Mouse (Mus musculus): ENCODE data around the gene Abcb10. TPM values are rescaled to one million over a fixed set of nuclear protein-coding genes. Genes with fewer than 3 reads are reported as not detected.

Abcb10 gene
- polyA plus RNA-seq, 1 experiment from 2014 or later, result 11.1 TPM

DNA sequence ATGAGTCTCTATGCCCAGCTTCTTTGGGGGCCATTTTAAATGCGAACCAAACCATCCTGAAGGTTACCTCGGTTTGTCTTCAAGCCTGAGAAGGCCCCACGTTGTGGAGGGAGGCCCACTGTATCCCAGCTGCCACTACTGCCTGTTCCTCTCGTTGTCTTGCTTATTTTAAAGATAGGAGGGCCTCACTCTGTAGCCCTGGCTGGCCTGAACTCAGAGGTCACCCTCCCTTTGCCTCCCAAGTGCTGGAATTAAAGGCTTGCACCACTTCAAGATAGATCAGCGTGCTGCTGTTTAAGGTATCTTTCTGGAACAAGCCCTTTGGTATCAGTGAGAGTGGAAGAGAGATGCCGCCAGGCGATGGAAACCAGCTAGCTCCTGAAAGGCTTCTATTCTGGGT, 6.2 kb upstream of the Abcb10 start:
- Histone ChIP-seq H3K9me3 (replicated peaks; ENCODE audit: control insufficient read depth, low read length) (no peaks in the 10 kb centered on the region), H3K4me2 (ENCODE audit: low read length) (no peak overlapping the region), H3K4me1 (ENCODE audit: control insufficient read depth, insufficient read depth, low read length) (no peaks in the 10 kb centered on the region), H3K4me3 (ENCODE audit: low read depth, low read length) (no peak overlapping the region), H3K27ac (ENCODE audit: low read depth, low read length) (no peak overlapping the region), H3K27me3 (replicated peaks; ENCODE audit: control insufficient read depth, insufficient read depth, low read length) (no peaks in the 10 kb centered on the region), H3K36me3 (ENCODE audit: control insufficient read depth, insufficient read depth, low read length) (no peaks in the 10 kb centered on the region), H3K9ac (ENCODE audit: low read length) (no peak overlapping the region)
- DNase-seq (ENCODE audit: low spot score) (no peak), ATAC-seq (no peak)
- 84% methylated on average over 7 of the region's 7 CpGs for WGBS

DNA sequence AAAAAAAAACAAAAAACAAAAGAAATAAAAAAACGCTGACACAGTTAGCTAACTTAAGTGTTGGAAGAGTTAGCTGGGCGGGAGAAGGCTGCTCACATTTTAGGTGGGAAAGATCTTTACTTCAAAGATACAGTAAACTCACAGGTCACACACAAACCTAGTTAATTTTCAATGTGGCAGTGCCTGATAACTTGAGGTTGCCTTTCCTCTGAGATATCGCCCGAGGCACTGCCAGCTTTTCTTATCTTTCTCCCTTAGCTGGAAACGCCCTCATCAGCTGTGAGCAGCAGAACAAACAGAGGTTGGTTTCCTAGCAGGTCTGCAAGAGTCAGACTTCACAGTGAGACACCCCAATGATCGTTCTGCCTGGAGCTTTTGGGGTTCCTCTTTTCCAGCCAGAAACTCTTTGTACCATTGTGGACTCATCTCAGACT, 5.7 kb upstream of the Abcb10 start:
- 81% methylated on average over 6 of the region's 6 CpGs for WGBS
- ATAC-seq, result no peak

DNA sequence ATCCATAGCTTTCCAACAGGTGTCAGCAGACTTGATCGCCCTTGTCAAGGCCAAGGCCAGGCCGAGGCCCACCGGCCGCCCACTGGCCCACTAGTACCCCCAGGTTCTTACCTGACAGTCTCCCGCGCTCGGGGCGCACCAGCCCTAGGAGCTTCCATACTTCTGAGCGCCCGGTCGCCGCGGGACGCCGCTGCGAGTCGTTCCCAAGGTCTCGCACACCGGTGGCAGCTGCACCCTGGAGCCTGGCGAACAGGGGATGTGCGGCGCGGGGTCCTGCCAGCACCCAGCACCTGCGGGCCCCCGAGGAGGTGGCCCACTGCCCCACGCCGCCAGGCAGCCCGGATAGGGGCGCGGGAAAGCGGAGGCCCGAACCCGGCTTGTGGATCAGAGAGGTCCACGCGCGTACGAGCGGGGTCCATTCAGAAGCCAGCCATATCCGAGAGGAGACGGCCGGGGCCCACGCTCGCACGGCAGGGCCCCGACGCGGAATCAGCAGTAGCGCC, 580 bp downstream of the Abcb10 start:
- under 1% methylated on average over 48 of the region's 48 CpGs for WGBS
- Histone ChIP-seq H3K9me3 (replicated peaks; ENCODE audit: control insufficient read depth, low read length) (no peaks in the 10 kb centered on the region), H3K27me3 (replicated peaks; ENCODE audit: control insufficient read depth, insufficient read depth, low read length) (no peaks in the 10 kb centered on the region), H3K9ac (ENCODE audit: low read length) (peak overlapping the region; percentile 83), H3K4me1 (ENCODE audit: control insufficient read depth, insufficient read depth, low read length) (peaks cover 10% of the 10 kb centered on the region), H3K4me3 (ENCODE audit: low read depth, low read length) (peak overlapping the region; percentile 60), H3K36me3 (ENCODE audit: control insufficient read depth, insufficient read depth, low read length) (no peaks in the 10 kb centered on the region), H3K4me2 (ENCODE audit: low read length) (peak overlapping the region; percentile 94), H3K27ac (ENCODE audit: low read depth, low read length) (0 out of 2 replicates have a peak overlapping the region, but pooled peaks have one; percentile 44)
- DNase-seq (ENCODE audit: low spot score) (no peak), ATAC-seq (peak; percentile 61)

More for the DNA sequence above, 5.7 kb upstream of the Abcb10 start:
- no peak overlapping the region for H3K9ac ChIP-seq (ENCODE audit: low read length)
- H3K27me3 ChIP-seq (replicated peaks; ENCODE audit: control insufficient read depth, insufficient read depth, low read length), result no peaks in the 10 kb centered on the region
- no peak overlapping the region for H3K27ac ChIP-seq (ENCODE audit: low read depth, low read length)
- no peaks in the 10 kb centered on the region for H3K36me3 ChIP-seq (ENCODE audit: control insufficient read depth, insufficient read depth, low read length)
- no peak overlapping the region for H3K4me2 ChIP-seq (ENCODE audit: low read length)
- no peak for DNase-seq (ENCODE audit: low spot score)
- H3K4me1 ChIP-seq (ENCODE audit: control insufficient read depth, insufficient read depth, low read length), result no peaks in the 10 kb centered on the region
- H3K4me3 ChIP-seq (ENCODE audit: low read depth, low read length), result no peak overlapping the region
- H3K9me3 ChIP-seq (replicated peaks; ENCODE audit: control insufficient read depth, low read length), result no peaks in the 10 kb centered on the region

DNA sequence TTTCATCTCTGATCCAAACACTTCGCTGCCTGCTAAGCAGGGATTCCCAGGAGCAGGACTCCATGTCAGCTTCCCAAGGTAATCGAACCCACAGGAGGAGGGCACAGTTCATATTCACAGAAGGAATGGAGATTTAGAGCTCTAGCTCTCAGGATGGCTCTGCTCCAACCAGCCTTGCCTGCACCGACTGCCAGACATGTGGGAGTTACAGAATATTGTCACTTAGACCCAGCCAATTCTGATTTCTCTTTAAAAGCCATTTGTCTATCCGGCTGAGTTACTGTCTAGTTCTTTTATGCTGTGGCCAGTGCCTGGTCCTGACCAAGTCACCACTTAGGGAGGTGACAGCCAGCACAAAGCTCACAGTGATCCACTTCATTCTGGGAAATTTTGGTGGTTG, 1.2 kb downstream of the Abcb10 start:
- DNase-seq (ENCODE audit: low spot score), result peak; percentile 46
- H3K9me3 ChIP-seq (replicated peaks; ENCODE audit: control insufficient read depth, low read length), result no peaks in the 10 kb centered on the region
- no peak for ATAC-seq
- peak overlapping the region; percentile 60; the same call in 1 of the 2 replicates for H3K4me3 ChIP-seq (ENCODE audit: low read depth, low read length)
- H3K4me1 ChIP-seq (ENCODE audit: control insufficient read depth, insufficient read depth, low read length), result peaks cover 10% of the 10 kb centered on the region
- WGBS, result 39% methylated on average over 4 of the region's 4 CpGs
- H3K9ac ChIP-seq (ENCODE audit: low read length), result peak overlapping the region; percentile 25; the same call in 1 of the 2 replicates
- no peaks in the 10 kb centered on the region for H3K36me3 ChIP-seq (ENCODE audit: control insufficient read depth, insufficient read depth, low read length)
- H3K27me3 ChIP-seq (replicated peaks; ENCODE audit: control insufficient read depth, insufficient read depth, low read length), result no peaks in the 10 kb centered on the region
- peak overlapping the region; percentile 94 for H3K4me2 ChIP-seq (ENCODE audit: low read length)
- no peak overlapping the region for H3K27ac ChIP-seq (ENCODE audit: low read depth, low read length)

DNA sequence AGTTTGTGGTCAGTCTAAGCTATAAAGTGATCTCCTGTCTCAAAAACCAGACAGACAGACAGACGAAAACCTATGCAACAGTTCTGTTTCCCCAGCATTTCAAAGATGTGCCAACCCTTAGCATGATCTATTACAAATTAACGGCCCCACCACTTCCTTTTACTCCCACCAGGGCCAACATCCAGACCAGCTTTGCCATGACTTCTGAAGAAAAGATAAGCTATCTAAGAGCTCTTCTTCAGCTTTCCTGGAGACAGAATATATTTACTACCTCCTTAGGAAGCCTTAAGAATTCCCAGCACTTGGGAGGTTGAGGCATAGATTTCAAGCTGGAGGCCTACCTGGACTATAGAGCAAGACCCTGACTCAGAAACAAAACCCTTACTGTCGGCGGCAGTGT, 2.7 kb downstream of the Abcb10 start:
- DNase-seq (ENCODE audit: low spot score) (no peak), ATAC-seq (no peak)
- Histone ChIP-seq H3K4me1 (ENCODE audit: control insufficient read depth, insufficient read depth, low read length) (peaks cover 10% of the 10 kb centered on the region), H3K9ac (ENCODE audit: low read length) (no peak overlapping the region), H3K27me3 (replicated peaks; ENCODE audit: control insufficient read depth, insufficient read depth, low read length) (no peaks in the 10 kb centered on the region), H3K36me3 (ENCODE audit: control insufficient read depth, insufficient read depth, low read length) (no peaks in the 10 kb centered on the region), H3K4me2 (ENCODE audit: low read length) (no peak overlapping the region), H3K9me3 (replicated peaks; ENCODE audit: control insufficient read depth, low read length) (no peaks in the 10 kb centered on the region), H3K4me3 (ENCODE audit: low read depth, low read length) (no peak overlapping the region), H3K27ac (ENCODE audit: low read depth, low read length) (no peak overlapping the region)
- 75% methylated on average over 4 of the region's 4 CpGs for WGBS

DNA sequence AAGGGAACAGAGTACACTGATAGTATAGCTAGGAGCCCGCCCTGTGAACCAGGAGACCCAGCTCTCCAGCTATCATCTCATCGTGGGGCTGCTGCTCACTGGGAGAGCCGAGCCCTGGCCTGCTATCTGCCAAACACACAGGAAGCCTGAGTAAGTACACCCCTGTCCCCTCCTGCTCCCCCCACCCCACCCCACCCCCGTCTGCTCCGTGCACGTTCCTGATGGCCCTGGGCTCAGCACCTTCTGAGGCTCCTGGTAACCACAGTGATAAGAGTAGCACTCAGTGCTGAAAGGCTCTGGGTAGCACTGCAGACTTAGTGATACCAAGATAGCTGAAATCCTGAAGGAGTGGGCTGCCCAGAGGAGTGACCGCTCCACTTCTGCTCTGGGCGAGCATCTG, 4.0 kb downstream of the Abcb10 start:
- H3K27ac ChIP-seq (ENCODE audit: low read depth, low read length), result no peak overlapping the region
- WGBS, result 82% methylated on average over 8 of the region's 8 CpGs
- H3K4me3 ChIP-seq (ENCODE audit: low read depth, low read length), result no peak overlapping the region
- no peaks in the 10 kb centered on the region for H3K27me3 ChIP-seq (replicated peaks; ENCODE audit: control insufficient read depth, insufficient read depth, low read length)
- H3K9ac ChIP-seq (ENCODE audit: low read length), result no peak overlapping the region
- DNase-seq (ENCODE audit: low spot score) (no peak), ATAC-seq (no peak)
- H3K36me3 ChIP-seq (ENCODE audit: control insufficient read depth, insufficient read depth, low read length), result no peaks in the 10 kb centered on the region
- no peaks in the 10 kb centered on the region for H3K9me3 ChIP-seq (replicated peaks; ENCODE audit: control insufficient read depth, low read length)
- H3K4me2 ChIP-seq (ENCODE audit: low read length), result no peak overlapping the region
- peaks cover 10% of the 10 kb centered on the region for H3K4me1 ChIP-seq (ENCODE audit: control insufficient read depth, insufficient read depth, low read length)

DNA sequence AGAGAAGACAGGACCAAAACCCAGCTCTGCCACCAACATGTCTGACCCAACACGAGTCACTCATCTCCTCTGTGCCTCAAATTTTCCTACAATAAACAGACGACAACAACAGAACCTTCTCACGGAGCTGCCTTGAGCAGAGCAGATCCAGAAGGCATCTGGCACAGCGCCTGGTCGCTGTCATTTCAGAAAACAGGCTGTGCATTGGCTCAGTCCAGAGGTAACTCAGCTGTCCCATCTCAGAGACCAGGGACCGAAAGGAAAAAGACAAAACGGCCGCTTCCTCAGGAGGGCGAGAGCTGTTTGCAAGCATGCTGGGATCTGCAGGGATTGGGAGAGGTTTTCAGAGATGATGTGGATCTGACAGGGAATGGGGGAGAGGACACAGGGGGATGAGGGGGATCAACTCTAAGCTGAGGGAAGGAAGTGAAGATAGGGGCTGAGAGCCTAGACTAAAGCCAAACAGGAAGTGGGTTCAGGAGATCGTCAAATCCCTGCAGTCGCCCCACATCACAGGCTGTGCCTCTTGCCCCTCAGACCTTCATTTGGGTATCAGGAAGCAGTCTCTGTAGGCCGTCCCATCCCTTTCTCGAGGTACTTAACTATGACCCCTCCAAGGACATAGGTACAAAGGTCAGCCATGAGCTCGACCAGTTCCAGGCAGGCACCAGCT, 4.6 kb downstream of the Abcb10 start:
- peak; percentile 40 for DNase-seq (ENCODE audit: low spot score)
- WGBS, result 66% methylated on average over 14 of the region's 14 CpGs

DNA sequence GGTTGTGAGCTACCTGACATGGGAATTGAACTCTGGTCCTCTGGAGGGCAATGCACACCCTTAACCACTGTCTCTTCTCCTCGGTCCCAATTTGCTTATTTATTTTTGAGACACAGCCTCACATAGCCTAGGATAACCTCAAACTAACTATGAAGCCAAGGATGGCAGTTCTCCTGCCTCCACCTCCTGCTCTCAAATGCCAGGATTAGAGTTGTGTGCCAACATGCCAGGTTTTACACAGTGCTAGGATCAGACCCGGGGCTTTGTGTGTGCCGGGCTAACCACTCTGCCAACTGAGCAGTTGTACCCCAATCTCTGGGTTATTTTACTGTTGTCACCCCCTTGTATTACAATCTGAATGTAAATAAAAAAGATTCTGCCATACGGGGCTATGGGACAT, 5.4 kb downstream of the Abcb10 start:
- Histone ChIP-seq H3K4me3 (ENCODE audit: low read depth, low read length) (no peak overlapping the region), H3K27ac (ENCODE audit: low read depth, low read length) (no peak overlapping the region), H3K36me3 (ENCODE audit: control insufficient read depth, insufficient read depth, low read length) (no peaks in the 10 kb centered on the region), H3K9me3 (replicated peaks; ENCODE audit: control insufficient read depth, low read length) (no peaks in the 10 kb centered on the region), H3K4me2 (ENCODE audit: low read length) (no peak overlapping the region), H3K4me1 (ENCODE audit: control insufficient read depth, insufficient read depth, low read length) (peaks cover 10% of the 10 kb centered on the region), H3K9ac (ENCODE audit: low read length) (no peak overlapping the region), H3K27me3 (replicated peaks; ENCODE audit: control insufficient read depth, insufficient read depth, low read length) (no peaks in the 10 kb centered on the region)
- 90% methylated on average over 4 of the region's 4 CpGs for WGBS
- ATAC-seq (no peak), DNase-seq (ENCODE audit: low spot score) (no peak)

More for the DNA sequence above, 4.6 kb downstream of the Abcb10 start:
- no peak overlapping the region for H3K27ac ChIP-seq (ENCODE audit: low read depth, low read length)
- no peak overlapping the region; the same call in 1 of the 2 replicates for H3K9ac ChIP-seq (ENCODE audit: low read length)
- no peak overlapping the region for H3K4me2 ChIP-seq (ENCODE audit: low read length)
- no peak for ATAC-seq
- H3K9me3 ChIP-seq (replicated peaks; ENCODE audit: control insufficient read depth, low read length), result no peaks in the 10 kb centered on the region
- no peak overlapping the region for H3K4me3 ChIP-seq (ENCODE audit: low read depth, low read length)
- no peaks in the 10 kb centered on the region for H3K36me3 ChIP-seq (ENCODE audit: control insufficient read depth, insufficient read depth, low read length)
- H3K27me3 ChIP-seq (replicated peaks; ENCODE audit: control insufficient read depth, insufficient read depth, low read length), result no peaks in the 10 kb centered on the region
- H3K4me1 ChIP-seq (ENCODE audit: control insufficient read depth, insufficient read depth, low read length), result peaks cover 10% of the 10 kb centered on the region

DNA sequence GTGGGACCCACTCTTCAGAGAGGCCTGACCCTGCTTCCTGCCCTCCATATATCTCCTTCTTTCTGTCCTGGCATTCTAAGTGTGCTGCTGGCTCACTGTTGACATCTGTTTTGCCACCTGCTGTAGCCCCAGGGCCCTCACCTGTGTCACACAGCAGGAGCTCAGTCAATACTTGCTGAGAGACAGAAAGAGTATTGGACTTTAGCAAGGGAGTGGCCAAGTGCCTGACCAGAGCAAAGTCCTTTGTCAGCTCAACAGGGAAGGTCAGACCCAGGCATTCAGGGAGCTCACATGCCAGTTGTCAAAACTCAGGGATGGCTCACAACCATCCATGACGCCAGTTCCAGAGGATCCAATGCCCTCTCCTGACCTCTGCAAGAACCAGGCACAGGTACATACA, 9.4 kb downstream of the Abcb10 start:
- no peaks in the 10 kb centered on the region for H3K9me3 ChIP-seq (replicated peaks; ENCODE audit: control insufficient read depth, low read length)
- WGBS, result 86% methylated on average over 1 of the region's 1 CpGs
- DNase-seq (ENCODE audit: low spot score) (no peak), ATAC-seq (no peak)
- no peak overlapping the region for H3K4me3 ChIP-seq (ENCODE audit: low read depth, low read length)
- H3K4me2 ChIP-seq (ENCODE audit: low read length), result no peak overlapping the region
- no peak overlapping the region for H3K27ac ChIP-seq (ENCODE audit: low read depth, low read length)
- no peaks in the 10 kb centered on the region for H3K4me1 ChIP-seq (ENCODE audit: control insufficient read depth, insufficient read depth, low read length)
- H3K9ac ChIP-seq (ENCODE audit: low read length), result no peak overlapping the region
- no peaks in the 10 kb centered on the region for H3K36me3 ChIP-seq (ENCODE audit: control insufficient read depth, insufficient read depth, low read length)
- no peaks in the 10 kb centered on the region for H3K27me3 ChIP-seq (replicated peaks; ENCODE audit: control insufficient read depth, insufficient read depth, low read length)

Measured in forebrain, embryonic 14.5 days (tissue).